Mouse (Mus musculus) activated CD4-positive, CD25-positive, alpha-beta regulatory T cell, adult 4 months (primary cell): ENCODE results near the gene Klhl29. TPM values are rescaled to one million over a fixed set of nuclear protein-coding genes. Genes with fewer than 3 reads are reported as not detected.

ENCODE experiments used
- ATAC-seq: one replicate; pipeline ENCODE4 v1.8.0; 2017
- polyA plus RNA-seq, 2 experiments: library from polyadenylated mRNA; unstranded; fragments of 100-300 nt; shearing (Covaris generic); gene quantifications; one replicate each; pipeline ENCODE4 v1.2.1; 2017

Klhl29 gene
- polyA plus RNA-seq, 2 experiments from 2014 or later = 0.09 to 0.28 TPM

GRCm38 (mm10) chr12:5292316-5292715 is 83.2 kb downstream of the Klhl29 start:
- no peak for ATAC-seq

- ATAC-seq = no peak
Observed at GRCm38 (mm10) chr12:5285579-5285978, 89.9 kb downstream of the Klhl29 start.

DNA sequence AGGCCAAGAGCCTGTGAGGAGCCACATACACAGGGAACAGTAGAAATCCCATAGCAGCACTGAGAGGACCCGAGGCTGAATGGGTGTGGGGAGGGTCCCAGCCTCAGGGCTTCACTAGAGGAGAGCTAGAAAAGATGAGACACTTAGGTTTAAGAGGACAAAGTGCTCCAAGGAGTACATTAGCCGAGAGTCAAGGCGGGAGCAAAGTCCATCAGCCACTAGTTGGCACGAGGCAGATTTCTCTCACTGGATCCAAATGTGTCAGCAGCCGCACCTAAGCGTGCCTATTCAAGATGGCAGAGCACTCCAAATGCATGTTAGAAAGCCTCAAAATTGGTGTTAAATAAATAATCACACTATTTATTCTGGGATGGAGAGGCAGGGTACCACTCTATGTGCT is 90.5 kb downstream of the Klhl29 start:
- ATAC-seq = no peak

- ATAC-seq = no peak
Observed at GRCm38 (mm10) chr12:5283654-5284053, 91.8 kb downstream of the Klhl29 start.

DNA sequence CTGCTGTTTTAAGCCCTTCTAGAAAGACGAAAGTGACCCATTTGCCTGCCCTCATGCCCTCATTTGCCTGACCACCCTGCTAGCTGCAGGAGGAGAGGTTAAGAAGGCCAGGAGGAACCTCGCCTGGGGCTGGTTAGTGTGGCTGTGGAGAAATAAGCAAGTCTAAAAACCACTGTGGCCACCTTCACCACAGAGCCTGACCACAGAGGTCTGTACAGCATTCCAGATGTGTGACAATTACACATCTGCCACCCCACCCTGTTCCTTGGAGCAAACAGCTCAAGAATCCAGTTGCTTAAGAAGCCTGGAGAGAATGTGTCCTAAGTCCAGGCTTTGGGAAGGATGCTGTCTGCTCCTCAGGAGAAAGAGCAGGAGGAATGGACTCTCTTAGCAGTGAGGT is 92.9 kb downstream of the Klhl29 start:
- ATAC-seq = no peak

GRCm38 (mm10) chr12:5279873-5280272 is 95.6 kb downstream of the Klhl29 start:
- no peak for ATAC-seq

- no peak for ATAC-seq
Observed at GRCm38 (mm10) chr12:5277028-5277427, 98.5 kb downstream of the Klhl29 start.

DNA sequence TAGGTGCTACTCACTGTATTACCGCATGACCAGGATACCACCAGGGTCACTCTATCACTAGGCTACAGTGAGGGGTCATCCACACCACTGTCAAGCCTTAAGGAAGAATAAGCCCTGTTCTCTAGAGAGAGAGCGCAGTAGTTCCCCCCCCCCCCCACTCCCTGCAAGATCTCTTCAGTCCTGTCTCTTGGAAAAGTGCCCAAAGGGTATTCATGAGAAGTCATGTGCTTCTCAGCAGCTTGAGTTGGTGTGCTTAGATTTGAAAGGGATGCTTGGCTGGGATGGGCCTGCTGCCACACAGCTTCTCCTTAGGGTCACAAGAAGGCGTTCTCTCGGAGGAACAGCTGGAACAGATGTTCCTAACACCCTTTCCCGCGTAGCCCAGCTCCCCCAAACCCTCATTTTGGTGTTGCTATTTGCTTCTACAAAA is 100.0 kb downstream of the Klhl29 start:
- ATAC-seq = no peak

DNA sequence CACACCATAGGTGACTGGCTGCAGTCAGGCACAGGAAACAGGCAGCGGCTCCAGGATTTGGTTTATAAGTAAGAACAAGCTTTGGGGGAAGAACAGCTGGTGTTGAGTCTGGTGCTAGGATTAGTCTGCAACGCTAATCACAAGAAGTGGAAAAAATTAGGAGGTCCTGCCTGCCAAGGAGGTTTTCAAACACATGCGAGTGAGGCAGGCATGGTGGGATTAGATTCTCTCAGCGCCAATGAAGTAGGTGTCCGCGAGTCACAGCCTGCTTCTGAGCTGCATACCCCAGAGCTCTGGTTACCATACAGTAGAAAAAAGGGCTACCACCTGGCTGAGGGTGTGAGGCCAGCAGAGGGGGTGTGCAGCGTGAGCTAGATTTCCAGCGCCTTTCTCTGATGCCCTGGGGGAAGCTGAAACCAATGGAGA is 101.0 kb downstream of the Klhl29 start:
- no peak for ATAC-seq

- no peak for ATAC-seq
Observed at GRCm38 (mm10) chr12:5273316-5274047, 102.0 kb downstream of the Klhl29 start.

GRCm38 (mm10) chr12:5270527-5270926 is 105.0 kb downstream of the Klhl29 start:
- ATAC-seq = no peak

GRCm38 (mm10) chr12:5269936-5270335 is 105.5 kb downstream of the Klhl29 start:
- ATAC-seq = no peak

DNA sequence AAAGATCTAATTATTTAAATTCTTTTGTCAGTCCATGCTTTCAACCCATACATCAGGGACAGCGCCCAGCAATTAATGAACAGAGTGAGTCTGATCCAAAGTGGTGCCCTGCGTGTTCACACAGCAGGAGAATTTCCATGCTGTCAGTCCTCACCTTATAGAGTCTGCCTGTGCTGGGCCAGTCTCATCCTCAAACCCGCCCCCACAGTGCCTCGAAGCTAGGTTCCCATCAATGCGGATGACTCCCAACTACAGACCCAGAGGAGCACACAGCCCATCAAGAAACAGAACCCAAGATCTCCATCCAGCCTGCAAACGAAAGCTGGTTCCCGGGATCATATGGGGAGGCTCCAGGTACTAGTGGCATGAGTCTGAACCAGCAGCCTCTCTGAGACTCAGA is 106.4 kb downstream of the Klhl29 start:
- ATAC-seq = no peak

DNA sequence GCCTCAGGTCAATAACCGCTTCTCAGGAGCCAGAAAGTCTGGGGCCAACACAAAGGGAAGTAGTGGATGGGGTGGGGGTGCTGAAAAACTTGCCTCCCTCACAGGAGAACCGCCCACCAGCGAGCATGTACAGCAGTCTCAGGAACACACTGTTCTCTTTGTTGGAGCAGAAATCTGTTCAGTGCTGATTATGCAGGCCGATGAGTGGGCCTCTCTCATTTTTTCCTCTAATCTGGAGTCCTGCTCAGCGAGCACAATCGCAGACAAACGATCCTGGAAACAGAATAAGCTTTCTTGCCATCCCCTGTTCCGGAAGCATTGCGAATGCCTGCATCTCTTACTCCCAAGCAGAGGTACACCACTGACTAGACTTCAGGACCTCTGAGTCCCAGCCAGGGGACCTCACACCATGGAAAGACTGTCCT is 107.3 kb downstream of the Klhl29 start:
- no peak for ATAC-seq

- no peak for ATAC-seq
Observed at GRCm38 (mm10) chr12:5267271-5268187, 108.0 kb downstream of the Klhl29 start.

DNA sequence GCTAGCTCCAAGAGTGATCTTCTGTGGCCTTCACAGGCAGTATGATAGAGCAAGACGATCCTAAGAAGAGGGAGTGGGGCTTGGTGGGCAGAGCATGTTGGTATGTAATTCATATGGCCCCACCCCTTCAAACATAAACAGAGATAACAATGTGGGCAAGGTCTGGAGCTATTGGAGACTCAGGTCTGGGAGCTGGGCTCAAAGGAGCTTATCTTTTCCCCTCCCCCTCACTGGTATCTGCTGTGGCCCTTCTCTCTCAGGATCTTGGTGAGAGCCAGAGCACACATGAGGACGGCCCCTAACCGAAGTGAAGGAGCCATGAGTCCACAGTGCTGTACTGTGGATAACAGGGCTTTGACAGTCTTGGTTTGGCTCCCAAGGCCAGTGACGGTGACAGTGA is 108.7 kb downstream of the Klhl29 start:
- no peak for ATAC-seq

GRCm38 (mm10) chr12:5261476-5261875 is 114.0 kb downstream of the Klhl29 start:
- no peak for ATAC-seq

GRCm38 (mm10) chr12:5258779-5259178 is 116.7 kb downstream of the Klhl29 start:
- ATAC-seq = no peak

- ATAC-seq = no peak
Observed at GRCm38 (mm10) chr12:5257174-5257573, 118.3 kb downstream of the Klhl29 start.

DNA sequence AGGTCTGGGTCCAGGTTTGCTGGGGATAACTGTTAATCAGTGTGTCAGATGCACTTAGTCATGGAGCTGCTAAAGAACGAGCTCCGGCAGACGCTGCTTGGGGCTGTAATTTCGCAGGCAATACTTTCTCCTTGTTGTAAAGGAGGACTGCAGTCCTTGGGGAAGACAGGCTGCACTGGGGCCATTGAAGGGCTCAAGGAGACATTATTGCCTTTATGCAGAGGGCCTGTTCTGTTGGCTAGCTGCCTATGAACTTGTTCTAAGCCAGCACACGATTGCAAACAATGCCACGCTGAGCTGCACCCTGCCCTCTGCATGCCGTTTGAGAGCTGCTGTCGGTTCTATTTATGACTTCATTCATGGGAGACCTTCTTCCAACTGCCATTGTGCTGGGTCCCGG is 120.4 kb downstream of the Klhl29 start:
- no peak for ATAC-seq

DNA sequence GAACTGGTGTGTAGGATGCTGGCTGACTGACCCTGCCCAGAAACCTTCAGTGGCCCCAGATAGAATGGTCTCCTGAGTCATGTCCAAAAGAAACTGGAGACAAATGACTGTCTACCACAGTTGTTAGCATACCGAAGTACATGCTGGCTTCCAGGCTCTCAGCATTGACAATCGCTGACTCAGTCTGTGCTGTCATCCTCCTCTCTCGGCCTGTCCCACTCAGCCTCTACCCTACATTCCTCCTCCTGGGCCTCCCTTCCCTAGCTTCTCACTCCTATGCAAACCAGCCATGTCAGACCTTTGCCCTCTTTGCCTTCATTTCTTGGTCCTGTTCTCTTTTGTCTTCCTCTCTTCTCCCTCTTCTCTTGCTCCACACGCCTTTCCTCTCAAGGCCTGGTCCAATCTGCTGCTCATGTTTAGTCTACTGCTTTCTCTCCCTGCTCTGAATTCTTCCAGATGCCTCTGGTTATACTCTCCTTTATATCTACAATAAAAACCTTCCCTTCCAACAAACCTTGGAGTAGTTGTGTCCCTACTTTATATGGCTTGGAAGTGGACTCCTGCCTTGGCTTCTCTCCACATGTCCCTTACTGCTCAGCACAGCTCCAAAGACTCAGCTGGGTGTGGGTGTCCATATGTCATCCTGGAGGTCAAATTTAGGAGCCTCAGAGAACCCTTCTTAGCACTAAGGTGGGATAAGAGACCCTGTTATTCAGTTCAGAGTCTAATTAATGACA is 121.1 kb downstream of the Klhl29 start:
- no peak for ATAC-seq

DNA sequence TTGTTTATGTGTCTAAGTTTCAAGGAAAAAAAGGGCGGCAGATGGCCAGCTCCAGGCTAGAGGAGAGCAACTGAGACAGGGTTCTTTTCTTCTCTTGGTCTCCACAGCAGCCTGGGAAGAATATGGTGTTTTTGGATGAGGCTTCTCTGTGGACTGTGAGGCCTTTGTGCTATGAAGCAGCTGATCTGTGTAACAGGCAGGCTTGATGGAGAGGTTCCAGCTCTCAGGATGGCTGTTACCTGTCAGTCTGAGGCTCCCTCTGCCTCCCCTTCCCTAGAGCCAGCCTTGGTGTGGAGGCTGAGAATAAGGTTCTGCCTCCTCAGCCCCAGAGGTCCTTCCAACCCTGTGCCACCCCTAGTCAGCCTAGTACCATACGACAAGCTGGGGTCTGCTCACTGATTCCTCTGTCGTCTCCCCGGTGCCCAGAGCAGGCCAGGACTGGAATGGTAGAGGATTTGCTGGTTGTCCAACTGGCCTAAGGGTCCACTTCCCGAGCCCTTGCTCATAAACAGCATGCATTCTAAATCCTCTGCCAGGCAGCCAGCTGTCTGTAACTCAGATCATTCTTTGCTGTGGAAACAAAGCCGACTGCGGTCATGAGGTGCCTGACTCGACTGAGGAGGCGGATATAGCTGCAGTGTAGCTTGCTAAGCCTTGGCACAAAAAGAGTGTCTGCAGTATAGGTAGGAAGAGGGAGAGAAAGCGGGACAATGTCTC is 122.0 kb downstream of the Klhl29 start:
- no peak for ATAC-seq
